Mouse (Mus musculus) olfactory bulb, adult 2 months (tissue): ENCODE measurements around the gene Cdkal1.

Experiments used
- CTCF ChIP-seq: fragments of 200-500 bp; IDR thresholded peaks from 2 replicates; pipeline ENCODE4 v1.5.1; 2012; ENCODE audit warnings: low read depth, mild to moderate bottlenecking, low read length, moderate library complexity; ENCODE audit not compliant: insufficient read depth
- POLR2A ChIP-seq: fragments of 200-500 bp; IDR thresholded peaks from 2 replicates; pipeline ENCODE4 v1.6.1; 2012; ENCODE audit warnings: mild to moderate bottlenecking, low read depth, low read length, moderate library complexity; ENCODE audit not compliant: insufficient read depth

DNA sequence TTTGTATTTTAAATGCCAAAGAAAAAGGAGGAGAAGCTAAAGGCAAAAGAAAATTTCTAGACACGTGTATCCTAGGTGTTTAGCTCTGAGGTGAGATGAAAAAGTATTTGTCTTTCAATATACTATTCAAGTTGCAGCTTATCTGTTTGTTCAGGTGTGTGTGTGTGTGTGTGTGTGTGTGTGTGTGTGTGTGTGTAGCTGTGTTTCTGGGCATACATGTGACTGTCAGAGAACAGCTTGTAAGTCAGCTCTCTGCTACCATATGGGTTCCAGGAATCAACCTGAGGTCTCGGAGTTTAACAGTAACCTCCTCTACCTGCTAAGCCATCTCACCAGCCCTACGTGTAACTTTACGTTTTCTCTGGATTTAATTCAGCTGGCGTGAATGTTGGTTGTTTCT is 76.0 kb downstream of the Cdkal1 start:
- TF ChIP-seq CTCF = no peak
- TF ChIP-seq POLR2A = no peak
